Mouse (Mus musculus) forebrain, postnatal 0 days (tissue): Measurements from ENCODE around the gene Qprt. TPM values are rescaled to one million over a fixed set of nuclear protein-coding genes. Genes with fewer than 3 reads are reported as not detected.

ENCODE experiments used
- ATAC-seq: fragments of 200-750 bp; cut with Nextera tagmentation; 2 replicates; pipeline ENCODE4 v1.8.0; 2017; ENCODE audit warnings: mild to moderate bottlenecking, moderate library complexity
- DNase-seq: peaks from one replicate; pipeline ENCODE4 v3.0.0-alpha.2; 2015
- H3K27ac ChIP-seq: fragments of 300-500 bp; sonication (generic); 2 replicates; pipeline ENCODE4 v1.5.1; 2014; ENCODE audit warnings: low read depth, mild to moderate bottlenecking, antibody characterized with exemption, low read length, moderate library complexity, mixed read lengths
- H3K27me3 ChIP-seq: fragments of 300-500 bp; sonication (generic); 2 replicates; pipeline ENCODE4 v1.6.1; 2014; ENCODE audit warnings: mild to moderate bottlenecking, low read length, mixed read lengths; ENCODE audit not compliant: insufficient read depth
- H3K36me3 ChIP-seq: fragments of 300-500 bp; sonication (generic); 2 replicates; pipeline ENCODE4 v1.6.1; 2014; ENCODE audit warnings: mild to moderate bottlenecking, moderate library complexity; ENCODE audit not compliant: insufficient read depth
- H3K4me1 ChIP-seq: fragments of 300-500 bp; sonication (generic); 2 replicates; pipeline ENCODE4 v1.6.1; 2014; ENCODE audit warnings: antibody characterized with exemption; ENCODE audit not compliant: insufficient read depth
- H3K4me2 ChIP-seq: fragments of 300-500 bp; sonication (generic); 2 replicates; pipeline ENCODE4 v1.6.1; 2014; ENCODE audit warnings: low read depth, mild to moderate bottlenecking, moderate library complexity
- H3K4me3 ChIP-seq: fragments of 300-500 bp; sonication (generic); 2 replicates; pipeline ENCODE4 v1.5.1; 2014; ENCODE audit warnings: low read depth, low read length, mixed read lengths
- H3K9ac ChIP-seq: fragments of 300-500 bp; sonication (generic); 2 replicates; pipeline ENCODE4 v1.6.1; 2014; ENCODE audit warnings: mild to moderate bottlenecking
- H3K9me3 ChIP-seq: fragments of 300-500 bp; sonication (generic); 2 replicates; pipeline ENCODE4 v1.6.1; 2016; ENCODE audit warnings: low read length
- CTCF ChIP-seq: sonication (generic); IDR thresholded peaks from 2 replicates; pipeline ENCODE4 v1.5.1; 2016; ENCODE audit warnings: antibody characterized with exemption, control low read depth, low read depth
- WGBS: fragments of 180-500 bp; shearing (Covaris S2); extraction: QIAGEN DNeasy Blood & Tissue Kit; methylation state at CpG from one replicate; pipeline ENCODE4 v1.1.7; 2014; 5-methylcytosine and 5-hydroxymethylcytosine counted together
- polyA plus RNA-seq: library from polyadenylated mRNA; unstranded; fragments of >200 nt; fragmentation: Nextera tagmentation; extraction: Ambion mirVana; gene quantifications from 2 replicates; pipeline ENCODE4 v1.2.1, GENCODE M21; 2015
- total RNA-seq: library from RNA; depleted of rRNA; stranded (reverse); fragments of >200 nt; gene quantifications from 2 replicates; pipeline ENCODE4 v1.2.3, GENCODE M21; 2014

Qprt gene
- total and polyA plus RNA-seq, 2 experiments from 2014 or later = 0.84 to 0.90 TPM

DNA sequence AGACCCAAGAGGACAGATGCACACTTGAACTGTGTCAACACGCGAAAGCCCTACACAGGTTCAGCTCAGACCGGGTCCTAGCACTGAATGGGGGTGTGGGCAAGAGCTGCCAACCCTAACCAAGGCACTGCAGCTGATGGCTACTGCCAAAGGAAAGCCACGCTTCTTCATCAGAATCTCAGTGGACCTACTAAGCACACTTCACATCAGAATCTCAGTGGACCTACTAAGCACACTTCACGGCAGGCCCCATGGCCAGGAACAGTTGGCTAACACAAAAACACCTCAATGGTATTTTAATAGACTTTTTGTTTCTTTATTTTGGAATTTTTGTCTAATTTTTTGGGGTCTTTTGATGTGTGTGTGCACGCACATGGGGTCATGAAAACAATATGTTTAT, 30.4 kb upstream of the Qprt start:
- Histone ChIP-seq H3K4me1 (no peaks in the 10 kb centered on the region), H3K4me3 (no peak overlapping the region), H3K9me3 (no peaks in the 10 kb centered on the region), H3K4me2 (no peak overlapping the region), H3K27me3 (no peaks in the 10 kb centered on the region), H3K27ac (no peak overlapping the region), H3K9ac (no peak overlapping the region), H3K36me3 (no peaks in the 10 kb centered on the region)
- TF ChIP-seq CTCF = no peak
- DNase-seq = no peak
- WGBS = 87% methylated on average over 6 of the region's 6 CpGs
- no peak for ATAC-seq

DNA sequence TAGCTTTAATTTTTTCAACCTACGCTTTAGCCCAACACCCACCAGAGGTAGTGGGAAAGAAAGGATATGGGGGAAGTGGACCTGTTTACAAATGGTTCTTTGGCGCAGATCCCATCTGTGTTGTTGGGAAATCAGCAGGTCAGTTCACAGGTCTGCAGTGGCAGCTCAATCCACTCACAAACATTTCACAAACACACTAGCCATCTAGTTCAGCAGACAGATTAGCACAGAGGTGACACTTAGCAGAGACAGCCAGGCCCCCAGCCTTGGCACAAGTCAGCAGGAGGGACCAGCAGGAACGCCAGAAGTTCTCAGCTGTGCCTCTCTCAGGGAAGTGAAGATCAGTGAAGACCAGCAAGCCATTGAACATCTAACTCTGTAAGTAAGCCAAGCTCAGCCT, 25.9 kb upstream of the Qprt start:
- Histone ChIP-seq H3K27me3 (no peaks in the 10 kb centered on the region), H3K4me1 (no peaks in the 10 kb centered on the region), H3K27ac (no peak overlapping the region), H3K36me3 (no peaks in the 10 kb centered on the region), H3K4me3 (no peak overlapping the region), H3K9ac (no peak overlapping the region), H3K4me2 (no peak overlapping the region), H3K9me3 (no peaks in the 10 kb centered on the region)
- no peak for TF ChIP-seq CTCF
- no peak for DNase-seq
- WGBS = 77% methylated on average over 3 of the region's 3 CpGs
- no peak for ATAC-seq

DNA sequence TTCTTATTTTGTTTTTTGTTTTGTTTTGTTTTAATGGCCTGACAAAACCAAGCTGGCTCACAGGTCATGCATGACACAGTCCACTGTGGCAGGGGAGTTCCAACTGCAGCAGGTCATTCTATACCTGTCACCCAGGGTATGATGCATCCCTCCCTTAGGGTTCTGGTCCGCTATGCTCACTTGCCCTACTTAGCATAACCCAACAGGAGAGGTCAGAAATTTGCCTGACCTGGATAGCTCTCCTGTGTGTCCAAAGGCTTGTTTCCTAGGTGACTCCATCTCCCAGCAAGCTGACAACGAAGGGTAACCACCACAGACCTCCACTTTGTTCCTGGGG, 24.2 kb upstream of the Qprt start:
- Histone ChIP-seq H3K9ac (no peak overlapping the region), H3K27ac (no peak overlapping the region), H3K36me3 (no peaks in the 10 kb centered on the region), H3K9me3 (no peaks in the 10 kb centered on the region), H3K4me1 (no peaks in the 10 kb centered on the region), H3K4me3 (no peak overlapping the region), H3K27me3 (no peaks in the 10 kb centered on the region), H3K4me2 (no peak overlapping the region)
- no peak for TF ChIP-seq CTCF
- no peak for ATAC-seq
- WGBS = 67% methylated on average over 2 of the region's 2 CpGs
- no peak for DNase-seq

DNA sequence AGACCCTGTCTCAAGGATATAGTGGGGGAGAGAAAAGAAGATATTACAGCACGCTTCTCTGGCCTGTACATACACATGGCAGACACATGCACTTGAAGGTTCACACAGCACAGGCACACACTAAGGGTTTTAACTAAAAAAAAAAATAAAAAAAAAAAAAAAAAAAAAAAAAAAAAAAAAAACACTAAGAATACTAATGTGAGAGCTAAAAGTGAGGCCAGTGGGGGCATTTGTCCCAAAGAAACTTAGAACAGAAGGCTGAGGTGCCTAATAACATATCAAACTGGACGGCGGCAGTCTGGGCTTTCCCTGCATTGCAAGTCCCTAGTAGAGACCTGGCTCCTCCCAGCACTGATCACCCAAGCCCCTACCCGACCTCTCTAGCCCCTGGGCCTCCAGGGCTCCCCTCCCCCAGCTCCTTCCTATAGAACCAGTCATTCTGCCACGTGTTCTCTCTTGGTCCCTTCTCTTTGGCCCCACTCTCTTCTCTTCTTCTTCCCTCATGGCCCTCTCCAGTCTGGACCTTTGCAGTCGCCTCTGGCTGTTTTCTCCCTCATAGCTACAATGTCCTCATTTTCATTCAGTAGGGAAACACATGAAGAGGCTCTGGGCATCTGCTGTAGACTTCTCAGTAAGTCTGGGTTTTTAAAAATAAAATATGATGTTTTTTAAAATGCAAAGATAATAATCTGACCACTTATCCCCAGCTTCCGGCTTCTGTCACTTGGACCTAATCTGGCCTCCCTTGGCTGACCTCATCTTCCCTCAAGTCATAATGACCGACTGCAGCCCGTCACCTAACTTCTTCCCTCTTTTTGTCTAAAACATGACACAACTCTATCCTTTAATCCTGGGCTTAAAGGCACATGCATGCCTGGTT, 23.6 kb upstream of the Qprt start:
- ATAC-seq = no peak
- Histone ChIP-seq H3K4me2 (no peak overlapping the region), H3K9ac (no peak overlapping the region), H3K36me3 (no peaks in the 10 kb centered on the region), H3K4me3 (no peak overlapping the region), H3K27me3 (no peaks in the 10 kb centered on the region), H3K9me3 (no peaks in the 10 kb centered on the region), H3K27ac (no peak overlapping the region), H3K4me1 (no peaks in the 10 kb centered on the region)
- WGBS = 56% methylated on average over 9 of the region's 9 CpGs
- no peak for TF ChIP-seq CTCF
- no peak for DNase-seq

DNA sequence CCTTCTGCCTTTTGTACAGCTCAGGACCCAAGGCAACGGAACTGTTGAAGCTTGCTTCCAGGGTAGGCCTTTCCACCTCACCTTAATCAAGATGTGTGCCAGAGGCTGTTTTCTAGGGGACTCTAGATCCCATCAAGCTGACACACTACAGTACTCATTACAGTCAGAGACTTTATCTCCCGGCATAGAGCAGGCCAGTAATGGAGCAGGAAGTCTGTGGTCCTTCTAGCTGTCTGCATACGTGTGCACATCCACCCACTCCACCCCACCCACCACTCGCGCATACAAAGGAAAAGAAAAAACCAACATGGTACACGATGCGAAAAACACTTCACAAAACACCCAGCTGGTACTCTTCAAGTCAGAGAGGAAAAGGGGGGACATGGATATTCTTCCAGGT, 22.4 kb upstream of the Qprt start:
- Histone ChIP-seq H3K9ac (no peak overlapping the region), H3K36me3 (no peaks in the 10 kb centered on the region), H3K4me2 (no peak overlapping the region), H3K27ac (no peak overlapping the region), H3K4me3 (no peak overlapping the region), H3K9me3 (no peaks in the 10 kb centered on the region), H3K27me3 (no peaks in the 10 kb centered on the region), H3K4me1 (no peaks in the 10 kb centered on the region)
- ATAC-seq (no peak), DNase-seq (no peak)
- 83% methylated on average over 7 of the region's 7 CpGs for WGBS
- TF ChIP-seq CTCF = no peak

DNA sequence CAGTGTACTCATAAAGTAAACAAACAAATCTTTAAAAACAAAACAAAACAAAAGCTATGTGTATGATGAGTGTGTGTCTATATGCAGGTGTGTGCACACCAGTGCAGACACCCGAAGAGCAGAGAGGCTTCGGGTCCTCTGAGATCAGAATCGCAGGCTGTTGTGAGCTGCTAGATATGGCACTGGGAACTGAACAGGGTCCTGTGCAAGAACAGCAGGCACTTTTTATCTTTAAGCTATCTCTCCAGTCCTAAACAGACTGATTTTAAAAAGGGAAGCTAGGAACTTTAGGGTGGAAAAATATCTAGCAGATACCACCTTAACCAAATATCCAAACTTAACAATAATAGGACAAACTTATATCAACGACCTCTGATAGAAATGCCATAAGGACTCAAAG, 20.6 kb upstream of the Qprt start:
- TF ChIP-seq CTCF = no peak
- Histone ChIP-seq H3K4me1 (no peaks in the 10 kb centered on the region), H3K36me3 (no peaks in the 10 kb centered on the region), H3K27ac (no peak overlapping the region), H3K27me3 (no peaks in the 10 kb centered on the region), H3K4me2 (no peak overlapping the region), H3K4me3 (no peak overlapping the region), H3K9me3 (no peaks in the 10 kb centered on the region), H3K9ac (no peak overlapping the region)
- 84% methylated on average over 4 of the region's 4 CpGs for WGBS
- ATAC-seq (no peak), DNase-seq (no peak)

DNA sequence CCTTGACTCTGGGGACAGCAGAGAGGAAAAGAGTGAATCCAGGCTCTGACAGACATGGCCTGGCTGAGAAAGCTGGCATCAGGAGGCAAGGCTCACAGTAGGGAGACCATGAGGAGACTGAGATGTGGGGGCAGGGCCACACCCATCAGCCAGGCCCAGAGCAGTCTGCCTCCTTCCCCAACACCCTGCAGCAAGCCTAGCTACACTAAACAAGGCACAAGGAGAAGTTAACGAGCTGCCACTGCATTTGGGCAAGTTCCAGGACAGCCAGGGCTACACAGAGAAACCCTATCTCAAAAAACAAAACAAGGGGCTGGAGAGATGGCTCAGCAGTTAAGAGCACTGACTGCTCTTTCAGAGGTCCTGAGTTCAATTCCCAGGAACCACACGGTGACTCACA, 20.2 kb upstream of the Qprt start:
- Histone ChIP-seq H3K27ac (no peak overlapping the region), H3K9me3 (no peaks in the 10 kb centered on the region), H3K27me3 (no peaks in the 10 kb centered on the region), H3K4me3 (no peak overlapping the region), H3K4me1 (no peaks in the 10 kb centered on the region), H3K4me2 (no peak overlapping the region), H3K36me3 (no peaks in the 10 kb centered on the region), H3K9ac (no peak overlapping the region)
- no peak for TF ChIP-seq CTCF
- no peak for DNase-seq
- WGBS = 38% methylated on average over 2 of the region's 2 CpGs
- ATAC-seq = no peak
